Mouse (Mus musculus) cerebellum, adult 9-10 months (tissue): ENCODE results near the gene Filip1.
"Not testable (repeated sequence)": the region's sequence is repeated elsewhere in the genome, so short reads cannot be mapped to it uniquely, and the experiment has no call there.

Experiments used
- DNase-seq: peaks from one replicate; pipeline ENCODE4 v3.0.0; 2022

Filip1 gene

GRCm38 (mm10) chr9:80012751-80013150 lies at the start of gene Filip1:
Gene Filip1, minus strand, starts transcription at chr9:80012851.
- DNase-seq: no peak

DNA sequence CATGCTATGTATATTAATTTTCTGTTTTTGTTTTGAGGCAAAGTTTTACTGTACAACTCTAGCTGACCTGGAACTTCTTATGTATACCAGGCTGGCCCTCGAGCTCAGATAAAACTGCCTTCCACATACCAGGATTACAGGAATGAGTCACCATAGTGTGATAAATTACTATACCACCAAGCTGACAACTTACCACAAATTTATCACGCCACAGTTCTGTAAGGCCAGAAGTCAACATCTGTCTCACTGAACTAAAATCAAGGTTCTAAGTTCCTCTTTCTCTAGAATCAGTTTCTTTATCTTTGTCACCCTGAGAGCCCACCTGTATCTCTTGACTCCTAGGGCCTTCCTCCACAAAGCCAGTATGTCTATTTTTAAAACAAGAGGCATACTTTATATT lies 45.0 kb upstream of the Filip1 start:
- DNase-seq: no peak

DNA sequence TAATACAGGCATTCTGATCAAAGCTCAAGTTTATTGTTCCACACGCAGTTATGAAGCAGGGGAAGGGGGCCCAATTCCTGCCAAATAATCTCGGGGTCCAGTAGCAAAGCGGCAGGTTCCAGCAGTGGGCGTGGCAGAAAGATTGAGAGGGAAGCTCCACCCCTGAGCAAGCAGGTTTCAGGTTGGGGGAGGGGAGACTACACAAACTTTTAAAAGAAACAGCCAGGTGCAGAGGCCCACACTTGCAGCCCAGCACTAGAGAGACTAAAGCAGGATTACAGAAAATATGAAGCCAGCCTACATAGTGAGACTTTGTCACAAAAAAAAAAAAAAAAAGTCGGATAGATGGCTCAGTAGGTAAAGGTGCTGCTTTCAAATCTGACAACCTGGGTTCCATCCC lies 40.3 kb upstream of the Filip1 start:
- no peak for DNase-seq

- DNase-seq: not testable (repeated sequence)
Measured at GRCm38 (mm10) chr9:80049271-80049670, 36.6 kb upstream of the Filip1 start.

GRCm38 (mm10) chr9:80044301-80044700 lies 31.6 kb upstream of the Filip1 start:
- not testable (repeated sequence) for DNase-seq

DNA sequence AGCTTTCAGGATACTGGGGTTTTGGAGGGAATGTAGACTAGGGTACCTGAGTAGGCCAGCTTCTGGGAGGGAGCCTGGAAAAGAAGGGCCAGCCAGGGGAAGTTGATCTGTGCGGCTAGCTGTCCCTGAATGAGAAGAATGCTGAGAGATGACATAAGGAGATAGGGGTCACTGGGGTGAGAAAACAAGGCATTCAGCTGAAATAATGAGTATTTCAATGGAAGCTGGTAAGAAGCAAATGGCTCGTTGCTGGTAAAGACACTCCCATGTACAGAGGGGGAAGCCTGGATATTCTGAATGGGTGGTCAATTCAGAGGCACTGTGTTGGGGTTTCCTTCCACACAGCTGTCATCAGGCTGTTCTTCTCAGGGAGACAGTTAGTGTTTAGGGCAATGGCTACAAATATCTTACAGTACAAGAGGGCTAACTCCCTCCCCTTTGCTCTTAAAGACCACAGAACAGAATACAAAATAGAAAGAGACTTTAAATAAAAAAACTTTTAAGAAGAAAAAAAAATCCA lies 26.7 kb upstream of the Filip1 start:
- no peak for DNase-seq

DNA sequence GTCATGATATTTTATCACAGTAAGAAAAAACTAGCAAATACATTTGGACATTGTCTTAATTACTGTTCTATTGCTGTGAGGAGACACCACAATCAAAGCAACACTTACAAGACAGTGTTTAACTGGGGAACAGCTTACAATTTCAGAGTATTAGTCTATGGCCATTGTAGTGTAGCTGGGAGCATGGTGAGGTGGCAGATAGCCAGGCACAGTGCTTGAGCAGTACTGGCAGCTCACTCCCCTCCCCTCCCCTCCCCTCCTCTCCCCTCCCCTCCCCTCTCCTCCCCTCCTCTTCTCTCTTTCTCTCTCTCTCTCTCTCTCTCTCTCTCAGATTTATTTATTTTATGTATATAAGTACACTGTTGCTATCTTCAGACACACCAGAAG lies 25.3 kb upstream of the Filip1 start:
- no peak for DNase-seq

GRCm38 (mm10) chr9:80037262-80037996 lies 24.8 kb upstream of the Filip1 start:
- DNase-seq: no peak

DNA sequence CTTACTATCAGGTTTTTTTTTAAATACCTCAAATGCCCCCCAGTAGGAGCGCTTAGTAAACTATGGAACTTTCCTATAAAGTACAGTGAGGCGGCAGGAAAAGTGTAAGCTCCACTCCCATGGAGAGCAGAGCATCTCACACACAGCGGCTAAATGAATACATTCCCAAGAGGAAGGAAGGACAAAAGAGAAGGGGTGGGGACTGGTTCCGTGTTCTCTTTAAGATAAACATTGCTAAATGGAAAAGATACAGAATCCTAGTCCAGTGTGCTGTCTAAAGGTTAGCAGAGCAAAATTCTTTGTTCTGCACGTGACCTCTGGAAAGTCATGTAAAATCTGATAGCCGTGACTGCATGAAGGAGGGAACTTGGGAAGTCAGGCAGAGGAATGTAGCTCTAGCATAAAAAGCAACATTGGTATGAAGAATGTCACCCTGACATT lies 13.9 kb upstream of the Filip1 start:
- no peak for DNase-seq

DNA sequence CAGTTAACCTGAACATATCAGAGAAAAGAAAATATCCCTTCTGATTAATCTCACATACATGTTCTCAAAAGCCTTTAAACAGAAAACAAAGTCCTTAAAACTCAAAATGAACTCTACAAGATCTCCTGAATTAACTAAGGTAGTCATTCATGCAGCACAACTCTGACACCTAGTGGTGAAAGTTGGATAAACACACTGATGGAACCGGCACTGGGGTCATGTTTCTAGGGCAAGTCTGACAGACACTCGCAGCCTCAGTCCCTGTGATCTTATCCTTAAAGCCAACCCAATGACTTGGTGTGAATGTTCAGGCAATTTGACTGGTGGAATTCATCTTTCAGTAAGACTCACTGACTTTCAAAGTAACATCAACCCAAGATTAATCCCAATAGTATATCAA lies 13.4 kb upstream of the Filip1 start:
- DNase-seq: peak; percentile 49

GRCm38 (mm10) chr9:80025347-80025746 lies 12.7 kb upstream of the Filip1 start:
- DNase-seq: not testable (repeated sequence)

DNA sequence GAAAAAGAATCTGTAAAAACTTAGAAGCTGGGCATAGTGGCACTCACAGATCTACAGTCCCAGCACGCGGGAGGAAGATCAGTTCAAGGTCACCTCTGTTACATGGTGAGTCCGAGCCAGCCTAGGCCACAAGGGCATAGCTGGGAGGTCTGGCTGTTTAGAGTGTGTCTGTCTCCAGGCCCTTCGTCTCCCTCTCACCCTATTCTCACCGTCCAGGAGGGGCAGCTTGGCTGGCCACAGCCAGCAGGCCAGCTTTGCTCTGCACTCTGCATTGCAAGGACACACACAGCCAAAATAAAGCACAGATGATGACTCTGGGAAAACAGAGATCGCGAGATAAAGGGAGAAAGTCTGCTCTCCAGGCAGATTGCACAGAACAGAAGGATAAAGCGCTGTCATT lies 10.2 kb upstream of the Filip1 start:
- no peak for DNase-seq

DNA sequence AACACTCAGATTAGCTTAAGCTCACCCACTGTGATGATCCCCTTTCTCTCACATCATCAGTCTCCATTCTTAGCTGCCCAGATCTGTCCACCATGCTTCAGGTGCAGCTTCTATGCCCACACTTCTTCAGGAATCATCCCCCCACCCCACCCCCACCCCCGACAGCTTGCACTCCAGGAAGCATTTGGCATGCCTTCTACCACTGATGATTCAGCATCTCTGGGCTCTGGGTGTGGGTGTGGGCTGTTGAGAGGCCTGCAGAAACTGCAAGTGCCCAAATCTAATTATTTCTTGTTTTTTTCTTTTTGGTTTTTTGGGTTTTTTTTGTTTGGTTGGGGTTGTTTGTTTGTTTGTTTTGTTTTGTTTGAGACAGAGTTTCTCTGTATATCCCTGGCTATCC lies 9.0 kb upstream of the Filip1 start:
- DNase-seq: no peak

DNA sequence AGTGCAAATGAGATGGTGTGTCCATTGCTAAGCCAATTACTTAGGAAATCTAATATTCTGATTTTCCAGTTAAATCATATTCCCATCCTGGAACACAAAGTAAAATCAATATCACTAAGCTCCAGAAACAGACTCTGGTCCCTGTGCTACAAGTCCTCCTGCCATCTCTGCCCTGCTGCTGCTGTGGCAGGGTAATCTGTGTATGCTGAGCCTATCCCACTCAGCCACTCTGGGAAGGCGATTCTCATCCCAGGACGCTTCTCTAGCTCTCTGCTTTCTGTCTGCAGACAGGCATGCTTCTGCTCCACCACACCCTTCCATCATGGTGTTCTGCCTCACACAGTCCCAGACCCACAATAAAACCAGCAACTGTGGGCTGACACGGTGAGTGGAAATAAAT lies 7.8 kb upstream of the Filip1 start:
- no peak for DNase-seq

DNA sequence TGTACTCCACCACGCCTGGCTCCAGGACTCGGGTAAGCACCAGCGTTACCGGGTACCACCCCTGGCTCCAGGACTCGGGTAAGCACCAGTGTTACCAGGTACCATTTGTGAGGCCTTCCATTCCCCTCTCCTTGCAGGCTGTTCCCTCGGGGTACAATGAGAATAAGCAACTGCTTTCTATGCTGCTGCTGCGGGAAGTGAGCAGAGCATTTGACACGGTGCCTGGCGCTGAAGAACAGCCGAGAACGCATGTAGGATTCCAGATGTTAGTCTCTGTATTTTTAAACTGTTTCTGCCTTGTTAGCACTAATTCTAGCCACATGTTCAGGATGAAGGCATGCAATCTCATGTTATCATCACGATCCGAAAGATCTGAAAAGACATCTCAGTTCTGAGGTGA lies 635 bp downstream of the Filip1 start:
- no peak for DNase-seq

DNA sequence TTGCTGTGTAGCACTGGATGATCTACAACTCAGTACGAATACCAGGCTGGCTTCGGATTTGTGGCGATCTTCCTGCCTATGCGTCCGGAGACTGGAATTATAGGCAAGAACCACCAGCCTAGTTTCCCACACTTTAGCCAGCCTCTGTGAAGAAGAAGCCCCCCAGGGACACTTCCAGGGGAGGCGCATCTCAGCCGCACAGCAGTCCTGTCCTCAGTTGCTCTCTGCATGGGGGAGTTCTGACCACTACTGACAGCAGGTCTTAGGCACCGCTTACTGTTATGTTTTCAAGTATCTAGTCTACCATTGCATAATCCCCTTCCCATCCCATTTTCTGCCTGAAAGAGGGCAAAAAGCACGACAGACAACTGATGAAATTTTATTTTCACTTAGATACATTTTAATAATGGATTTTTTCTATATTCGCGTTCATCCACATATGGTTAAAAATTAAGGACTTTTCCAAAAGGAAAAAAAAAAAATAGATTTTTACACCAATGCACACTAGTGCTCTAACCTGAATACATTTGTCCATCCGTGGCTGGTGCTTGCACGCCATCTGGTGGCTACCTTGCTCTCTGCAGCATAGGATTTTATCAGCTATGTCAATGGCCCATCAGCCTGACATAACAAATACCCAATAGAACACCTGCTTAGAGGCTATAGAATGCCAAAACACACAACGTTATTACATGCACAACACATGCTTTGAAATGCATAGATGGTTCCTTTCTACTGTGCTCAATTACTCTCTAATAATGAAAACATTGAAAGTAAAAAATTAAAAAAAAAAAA lies 10.1 kb downstream of the Filip1 start:
- DNase-seq: peak; percentile 67

DNA sequence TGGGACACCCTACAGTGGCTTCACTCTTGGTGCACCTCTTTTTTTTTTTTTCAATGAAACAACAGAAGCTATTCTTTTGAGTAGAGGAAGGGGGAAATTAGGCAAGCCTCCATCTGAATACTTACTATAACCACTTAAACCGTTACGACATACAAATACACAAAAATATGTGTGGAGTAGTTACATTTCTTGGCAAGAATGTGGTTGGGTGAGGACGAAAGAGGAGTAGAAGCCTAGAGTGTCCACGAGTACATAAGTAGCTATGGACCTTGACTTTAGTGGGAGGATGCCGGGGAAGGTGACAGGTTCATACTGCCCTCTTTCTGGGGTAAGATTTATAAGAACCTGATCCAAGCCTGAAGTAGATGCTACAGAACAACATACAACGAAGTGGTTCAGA lies 15.4 kb downstream of the Filip1 start:
- DNase-seq: no peak

DNA sequence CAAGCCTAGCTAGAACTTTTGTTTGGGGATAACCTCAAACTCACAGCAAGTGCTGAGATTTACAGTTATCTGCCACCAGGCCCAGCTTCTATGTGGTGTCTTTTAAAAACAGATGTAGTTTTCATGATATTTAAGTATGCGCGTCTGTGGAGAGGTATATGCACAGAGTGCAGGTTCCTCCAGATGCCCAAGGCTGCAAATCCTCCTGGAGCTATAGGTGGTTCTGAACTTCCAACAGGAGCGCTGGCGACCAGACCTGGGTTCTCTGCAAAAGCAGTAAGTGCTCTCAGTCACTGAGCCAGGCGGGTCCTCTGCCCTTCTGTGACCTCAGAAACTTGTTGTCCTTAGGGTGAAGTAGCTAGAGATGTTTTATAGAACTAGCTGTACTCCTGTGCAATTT lies 18.4 kb downstream of the Filip1 start:
- no peak for DNase-seq

- DNase-seq: no peak
Measured at GRCm38 (mm10) chr9:79993066-79993465, 19.6 kb downstream of the Filip1 start.

DNA sequence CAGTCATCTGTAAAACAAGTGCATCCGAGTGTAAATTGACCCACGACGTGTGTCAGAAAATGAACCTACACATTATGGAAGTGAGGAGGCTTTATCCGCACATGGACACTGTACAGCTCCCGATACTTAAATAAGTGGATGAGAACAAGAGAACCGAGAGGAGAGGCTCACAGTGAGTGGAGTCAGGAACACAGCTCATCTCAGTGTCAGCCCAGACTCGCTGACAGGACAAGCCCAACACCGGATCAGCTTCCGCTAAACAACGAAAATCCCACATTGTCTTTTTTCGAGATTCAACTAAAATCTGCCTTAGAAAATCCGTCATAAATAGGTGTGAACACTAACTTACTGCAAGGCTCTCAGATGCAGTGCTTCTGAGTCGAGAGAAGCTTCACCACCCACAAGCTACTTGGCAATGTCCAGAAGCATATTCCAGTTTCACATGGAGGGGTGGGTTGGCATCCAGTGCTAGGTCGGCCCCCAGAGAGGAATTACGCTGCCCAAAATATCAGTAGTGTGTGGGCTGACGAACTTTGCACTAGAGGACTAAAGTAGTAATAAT lies 22.1 kb downstream of the Filip1 start:
- no peak for DNase-seq

GRCm38 (mm10) chr9:79989703-79990102 lies 22.9 kb downstream of the Filip1 start:
- DNase-seq: no peak

- DNase-seq: no peak
Measured at GRCm38 (mm10) chr9:79989061-79989460, 23.6 kb downstream of the Filip1 start.

DNA sequence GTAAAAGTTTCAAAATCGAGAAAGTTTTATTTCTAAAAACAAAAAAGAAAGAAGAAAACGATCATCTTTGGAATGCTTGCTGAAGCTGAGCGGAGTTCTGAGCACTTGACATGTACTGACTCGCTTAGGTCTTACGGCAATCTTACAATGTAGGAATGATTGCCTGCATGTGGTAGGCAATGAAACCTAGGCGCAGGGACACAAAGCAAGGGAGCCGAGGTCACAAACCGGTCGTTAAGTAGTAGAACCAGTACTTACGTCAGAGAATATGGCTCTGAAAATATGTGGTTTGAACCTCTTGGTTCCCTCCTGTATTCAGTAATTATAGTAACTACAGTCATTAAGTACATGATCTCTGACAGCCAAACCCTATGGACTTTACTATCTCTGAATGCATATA lies 29.4 kb downstream of the Filip1 start:
- DNase-seq: no peak

- DNase-seq: no peak
Measured at GRCm38 (mm10) chr9:79979274-79979673, 33.4 kb downstream of the Filip1 start.
